Mouse (Mus musculus) C3H10T1/2 (cell line): ENCODE data around the gene Mdh1. TPM values are rescaled to one million over a fixed set of nuclear protein-coding genes. Genes with fewer than 3 reads are reported as not detected.

Experiments
- polyA plus RNA-seq, 2 experiments: library from polyadenylated mRNA; unstranded; fragments of >200 nt; fragmentation: generic; extraction: Trizol; gene quantifications; one replicate each; pipeline ENCODE4 v1.2.1; 2012; ENCODE audit warnings: missing spikeins in 2 of 2

Gene Mdh1
- polyA plus RNA-seq, result 100 to 1,000 TPM in 1 of 2 experiments, 10 to 100 TPM in 1; 42.5 to 153 TPM

GRCm38 (mm10) chr11:21571700-21572381 is at the start of gene Mdh1, which contains the start of gene Wdpcp:
Mdh1 (minus strand) TSS chr11:21572367.
Wdpcp (plus strand) TSS chr11:21572235.

Other genes starting within 250 kb of the Mdh1 start
- gene Ugp2, start 201.2 kb downstream of the Mdh1 start, polyA plus RNA-seq, result 10 to 100 TPM in 1 of 2 experiments, 1 to 10 TPM in 1; 1.9 to 18.0 TPM
- gene Wdpcp, start 132 bp downstream of the Mdh1 start, polyA plus RNA-seq, result 1 to 10 TPM in 1 of 2 experiments, under 1 TPM in 1; 0.33 to 7.1 TPM